ENCODE assay signal across 8 mouse cellular contexts in the genomic region with DNA sequence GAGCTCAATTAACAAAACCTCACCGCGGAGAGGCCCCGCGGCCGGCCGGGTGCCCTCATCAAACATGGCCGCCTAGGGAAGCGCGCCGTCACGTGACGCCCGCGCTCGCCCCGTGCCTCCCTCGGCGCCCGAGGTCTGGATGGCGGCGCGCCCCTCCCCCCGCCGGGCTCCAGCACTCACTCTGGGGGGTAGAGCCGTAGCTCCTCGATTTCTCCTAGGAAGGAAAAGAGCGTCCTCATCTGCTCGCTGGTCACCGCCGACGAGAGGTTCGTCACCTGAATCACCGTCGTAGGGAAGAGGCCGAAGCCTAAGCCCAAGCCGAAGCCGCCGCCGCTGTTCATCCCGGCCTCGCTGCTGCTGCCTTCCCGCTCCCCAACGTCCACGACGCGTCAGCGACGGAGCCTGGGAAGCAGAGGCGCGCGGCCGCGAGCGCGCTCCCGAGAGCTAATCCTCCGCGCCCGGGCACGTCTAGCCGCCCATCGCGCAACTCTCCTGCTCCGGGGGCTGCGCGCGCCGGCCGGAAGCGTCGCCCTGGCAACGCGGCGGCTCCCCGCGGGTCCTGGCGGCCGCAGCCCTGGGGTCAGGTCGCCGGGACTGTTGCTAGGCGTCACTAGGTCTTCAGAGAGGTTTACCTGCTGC. TPM values are rescaled to one million over a fixed set of nuclear protein-coding genes. Genes with fewer than 3 reads are reported as not detected.
DNase-seq lines count a peak whose midpoint lies in the region; ATAC-seq lines count a peak whose summit lies in the region.

A gene (minus strand): TSS at position 490 of the 639 bp plus-strand sequence.

- peaks cover 41% of the 10 kb centered on the region for H3K4me1 ChIP-seq in megakaryocyte, embryonic 14.5 days

- peak within 1 kb of the TSS; percentile 95 for H3K4me3 ChIP-seq in megakaryocyte, embryonic 14.5 days (replicated peaks)

- H3K9me3 ChIP-seq in megakaryocyte, embryonic 14.5 days, result no peaks in the 10 kb centered on the region

- peaks cover 14% of the 10 kb centered on the region for H3K36me3 ChIP-seq in megakaryocyte, embryonic 14.5 days (replicated peaks; ENCODE audit: low read length)

- peak; percentile 82 for ATAC-seq in common myeloid progenitor, adult 5-6 weeks (replicated peaks; ENCODE audit: low read depth, poor library complexity, severe bottlenecking)

- H3K27me3 ChIP-seq in megakaryocyte, embryonic 14.5 days (replicated peaks), result peaks cover 9% of the 10 kb centered on the region

- DNase-seq in ZHBTc4 (ENCODE audit: low read depth, low spot score), result peak; percentile 98
- peak; percentile 87 to 89 for DNase-seq in gastrocnemius, adult 8-10 months (ENCODE audit: low spot score in 2 of 2)
- peak; percentile 82 for DNase-seq in hindlimb bud, embryonic 11.5 days (ENCODE audit: extremely low spot score, low read depth, low spot score)
- DNase-seq in left cerebral cortex, adult 8-10 months (ENCODE audit: low spot score in 2 of 2), result peak; percentile 90 to 92
- peak; percentile 96 to 98 for DNase-seq in right cerebral cortex, postnatal 10 days (ENCODE audit: low spot score in 2 of 2)
- DNase-seq in urinary bladder, postnatal 25 days (ENCODE audit: low spot score), result peak; percentile 93

RNA-seq across cellular contexts. Expression of the gene that starts here (rescaled TPM):
- total RNA-seq in common myeloid progenitor, adult 5-6 weeks (2017), result 105 and 125 TPM in 2 replicates
- 10 to 100 TPM; 12.9 to 17.8 (median 17.3) TPM for total RNA-seq in gastrocnemius, adult 8-10 months (2022)
- total RNA-seq in left cerebral cortex, adult 8-10 months (2022), result 10 to 100 TPM; 62.0 to 68.8 (median 66.1) TPM
- 0.96 and 7.4 TPM in 2 replicates for polyA plus RNA-seq in megakaryocyte, embryonic 14.5 days (2012; ENCODE audit: insufficient read depth, low replicate concordance)

Comparison
In these comparisons a context has a peak if more than half of its experiments do, and no peak if none do; other contexts are left out.
1. Peak in every context shown above with its lines: DNase-seq, ATAC-seq and H3K4me3 ChIP-seq.